Mouse (Mus musculus): Measurements from ENCODE around the gene Anks1.

GRCm38 (mm10) chr17:27911371-27911770 is 2.3 kb downstream of the Anks1 start:
- no peak for TF ChIP-seq CTCF (IDR thresholded peaks at IDR 0.05; ENCODE audit: low read depth, low read length)
- no peak for TF ChIP-seq POLR2A (IDR thresholded peaks at IDR 0.05; ENCODE audit: borderline replicate concordance, low read depth, low read length)
